Mouse (Mus musculus) cerebellum, adult 2 months (tissue): ENCODE measurements around the gene Cxcr5.
A peak's percentile ranks its signal among the peaks of the same experiment; 100 is the strongest.

Experiments
- CTCF ChIP-seq: fragments of 200-500 bp; IDR thresholded peaks from 2 replicates; pipeline ENCODE4 v1.5.1; 2011; ENCODE audit warnings: low read depth, mild to moderate bottlenecking, control low read depth, low read length, moderate library complexity, borderline replicate concordance; ENCODE audit not compliant: insufficient read depth
- POLR2A ChIP-seq: fragments of 200-500 bp; IDR thresholded peaks from 2 replicates; pipeline ENCODE4 v1.6.1; 2011; ENCODE audit warnings: low read length, control low read depth, borderline replicate concordance; ENCODE audit not compliant: insufficient read depth

DNA sequence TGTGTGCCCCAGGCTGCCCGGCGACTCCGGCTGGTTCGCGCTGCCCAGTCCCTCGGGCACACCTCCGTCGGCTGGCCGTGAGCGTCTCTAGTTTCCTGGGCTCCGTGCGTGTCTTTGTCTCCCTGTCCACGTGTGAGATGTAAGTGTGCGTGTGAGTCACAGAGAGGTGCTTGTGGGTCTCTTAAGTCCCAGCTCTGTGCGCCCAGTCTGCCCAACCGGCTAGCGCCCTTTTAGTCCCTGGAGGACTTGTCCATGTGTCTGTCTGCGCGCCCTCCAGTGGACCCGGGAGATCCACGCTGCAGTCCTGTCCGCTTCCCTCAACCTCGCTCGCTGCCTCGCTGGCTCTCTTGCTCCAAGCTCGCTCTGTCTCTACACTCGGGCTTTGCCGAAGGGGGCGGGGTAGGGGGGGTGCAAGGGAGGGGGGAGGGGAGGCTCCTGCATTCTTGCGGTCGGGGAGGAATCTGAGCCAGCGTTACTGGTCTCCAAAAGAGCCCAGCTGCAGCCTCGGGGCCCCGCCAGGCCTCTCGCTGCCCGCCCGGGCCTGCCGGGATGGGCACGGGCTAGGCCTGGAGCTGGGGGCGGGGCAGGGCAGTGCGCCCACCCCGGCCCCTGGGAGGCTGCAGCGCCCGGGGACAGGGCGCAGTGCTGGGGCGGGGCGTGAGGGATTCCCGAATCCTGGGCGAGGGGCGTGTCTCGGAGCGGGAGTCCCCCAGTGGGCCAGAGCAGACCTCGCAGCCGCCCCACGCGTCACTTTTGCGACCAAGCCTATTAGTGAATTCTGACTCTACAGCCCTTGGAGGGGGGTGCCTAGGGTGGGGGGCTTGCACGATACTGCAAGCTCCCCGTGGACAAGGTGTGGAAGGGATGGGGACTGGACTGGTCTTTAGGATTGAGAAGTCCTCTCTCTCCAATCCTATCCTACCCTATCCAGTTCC is 63.0 kb downstream of the Cxcr5 start:
- TF ChIP-seq POLR2A (no peak), CTCF (peak; percentile 38; the same call in 1 of the 2 replicates)
